Mouse (Mus musculus) ES-Bruce4 (cell line): Measurements from ENCODE around the gene Dirc2. TPM values are rescaled to one million over a fixed set of nuclear protein-coding genes. Genes with fewer than 3 reads are reported as not detected.

Experiments
- H3K27ac ChIP-seq: 2 replicates; pipeline ENCODE4 v1.5.1; 2012; ENCODE audit warnings: low read length, inconsistent platforms; ENCODE audit not compliant: insufficient read depth
- H3K27me3 ChIP-seq: 2 replicates; pipeline ENCODE4 v1.6.1; 2012; ENCODE audit warnings: mild to moderate bottlenecking, low read length, inconsistent platforms; ENCODE audit not compliant: control insufficient read depth, poor library complexity, insufficient read depth, severe bottlenecking
- H3K36me3 ChIP-seq: 2 replicates; pipeline ENCODE4 v1.6.1; 2012; ENCODE audit warnings: inconsistent platforms, mild to moderate bottlenecking, low read length, moderate library complexity; ENCODE audit not compliant: control insufficient read depth, poor library complexity, insufficient read depth, severe bottlenecking
- H3K4me1 ChIP-seq: one replicate; pipeline ENCODE4 v1.8.1; 2011; ENCODE audit warnings: low read length; ENCODE audit not compliant: control insufficient read depth, insufficient read depth
- H3K4me3 ChIP-seq: 2 replicates; pipeline ENCODE4 v1.5.1; 2011; ENCODE audit warnings: low read depth, mild to moderate bottlenecking, low read length
- H3K9ac ChIP-seq: 2 replicates; pipeline ENCODE4 v1.6.1; 2012; ENCODE audit warnings: low read depth, mild to moderate bottlenecking, inconsistent platforms; ENCODE audit not compliant: poor library complexity, severe bottlenecking
- H3K9me3 ChIP-seq: replicated peaks from 2 replicates; pipeline ENCODE4 v1.6.1; 2012; ENCODE audit warnings: mild to moderate bottlenecking, low read length, inconsistent platforms; ENCODE audit not compliant: control insufficient read depth, poor library complexity, insufficient read depth, severe bottlenecking
- CTCF ChIP-seq: IDR thresholded peaks from one replicate; pipeline ENCODE4 v1.8.1; 2011; ENCODE audit warnings: low read depth, low read length
- EP300 ChIP-seq: IDR thresholded peaks from 2 replicates; pipeline ENCODE4 v1.6.1; 2011; ENCODE audit warnings: low read depth, low read length; ENCODE audit not compliant: insufficient read depth
- POLR2A ChIP-seq: IDR thresholded peaks from one replicate; pipeline ENCODE4 v1.8.1; 2011; ENCODE audit warnings: low read length; ENCODE audit not compliant: insufficient read depth
- polyA plus RNA-seq: library from polyadenylated mRNA; stranded (reverse); fragments of >200 nt; gene quantifications from 2 replicates; pipeline ENCODE4 v1.2.4, GENCODE M21; 2011; ENCODE audit warnings: low read depth; ENCODE audit not compliant: missing spikeins, insufficient read depth, insufficient read length

Gene Dirc2
- polyA plus RNA-seq, 1 experiment = 18.5 TPM

GRCm38 (mm10) chr16:35726601-35727000 is 42.6 kb downstream of the Dirc2 start:
- Histone ChIP-seq H3K36me3 (no peaks in the 10 kb centered on the region), H3K4me3 (no peak overlapping the region), H3K27ac (no peak overlapping the region), H3K27me3 (no peaks in the 10 kb centered on the region), H3K9me3 (no peaks in the 10 kb centered on the region), H3K4me1 (no peaks in the 10 kb centered on the region), H3K9ac (no peak overlapping the region)
- TF ChIP-seq CTCF = no peak
- no peak for TF ChIP-seq POLR2A
- TF ChIP-seq EP300 = no peak

DNA sequence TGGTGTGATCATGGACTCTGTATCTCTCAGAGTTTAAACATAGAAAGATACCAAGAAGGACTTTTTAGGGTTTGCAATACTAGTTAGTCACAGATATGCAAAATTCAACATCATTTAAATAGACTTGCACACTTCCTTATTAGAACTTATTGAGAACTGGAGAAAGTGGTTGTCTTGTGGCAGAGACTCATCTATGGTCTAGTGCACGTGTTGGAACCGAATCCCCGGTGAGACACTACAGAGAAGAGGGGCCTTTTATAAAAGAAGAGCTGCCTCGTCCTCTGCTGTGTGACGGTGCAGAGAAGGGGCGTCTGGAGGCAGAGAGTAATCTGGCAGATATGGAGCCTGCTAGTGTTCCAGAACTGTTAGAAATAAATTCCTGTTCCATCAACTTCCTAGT is 44.6 kb downstream of the Dirc2 start:
- H3K9me3 ChIP-seq = no peaks in the 10 kb centered on the region
- H3K27ac ChIP-seq = no peak overlapping the region
- H3K36me3 ChIP-seq = no peaks in the 10 kb centered on the region
- H3K9ac ChIP-seq = no peak overlapping the region
- no peak overlapping the region for H3K4me3 ChIP-seq
- H3K4me1 ChIP-seq = no peaks in the 10 kb centered on the region
- H3K27me3 ChIP-seq = no peaks in the 10 kb centered on the region
- TF ChIP-seq POLR2A = no peak
- TF ChIP-seq EP300 = no peak
- no peak for TF ChIP-seq CTCF

DNA sequence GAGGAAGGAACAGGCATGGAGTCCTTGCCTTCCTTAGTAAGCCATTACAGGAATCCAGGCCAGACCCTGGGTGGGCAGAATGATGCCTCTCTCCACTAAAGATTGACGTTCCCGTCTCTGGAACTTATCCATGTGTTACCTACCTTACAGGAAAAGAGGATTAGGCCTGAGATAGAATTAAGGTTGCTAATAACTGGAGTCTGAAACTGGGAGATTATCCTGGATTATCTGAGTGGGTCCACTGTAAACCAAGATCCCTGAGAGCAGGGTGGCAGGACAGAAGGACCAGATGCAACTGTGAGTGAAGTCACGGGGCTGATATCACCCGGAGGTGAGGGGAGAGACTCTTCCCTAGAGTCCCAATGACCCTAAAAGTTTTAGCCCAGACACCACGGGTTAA is 51.4 kb downstream of the Dirc2 start:
- TF ChIP-seq EP300 = no peak
- TF ChIP-seq CTCF = no peak
- no peak for TF ChIP-seq POLR2A
- Histone ChIP-seq H3K9me3 (no peaks in the 10 kb centered on the region), H3K4me3 (no peak overlapping the region), H3K36me3 (no peaks in the 10 kb centered on the region; the same call in 1 of the 2 replicates), H3K9ac (no peak overlapping the region), H3K27me3 (no peaks in the 10 kb centered on the region), H3K4me1 (no peaks in the 10 kb centered on the region), H3K27ac (no peak overlapping the region)

GRCm38 (mm10) chr16:35716257-35716656 is 52.9 kb downstream of the Dirc2 start:
- TF ChIP-seq CTCF = peak; percentile 60
- no peak for TF ChIP-seq EP300
- no peak for TF ChIP-seq POLR2A
- no peaks in the 10 kb centered on the region for H3K27me3 ChIP-seq
- no peaks in the 10 kb centered on the region for H3K4me1 ChIP-seq
- no peak overlapping the region for H3K9ac ChIP-seq
- no peak overlapping the region for H3K27ac ChIP-seq
- H3K4me3 ChIP-seq = no peak overlapping the region
- no peaks in the 10 kb centered on the region for H3K9me3 ChIP-seq
- no peaks in the 10 kb centered on the region; the same call in 1 of the 2 replicates for H3K36me3 ChIP-seq

- Histone ChIP-seq H3K9me3 (no peaks in the 10 kb centered on the region), H3K36me3 (no peaks in the 10 kb centered on the region; the same call in 1 of the 2 replicates), H3K27ac (no peak overlapping the region), H3K27me3 (no peaks in the 10 kb centered on the region), H3K4me3 (no peak overlapping the region), H3K4me1 (no peaks in the 10 kb centered on the region), H3K9ac (no peak overlapping the region)
- no peak for TF ChIP-seq EP300
These were observed 53.4 kb downstream of the Dirc2 start for GRCm38 (mm10) chr16:35715771-35716170.

GRCm38 (mm10) chr16:35715350-35715749 is 53.8 kb downstream of the Dirc2 start:
- no peaks in the 10 kb centered on the region for H3K4me1 ChIP-seq
- TF ChIP-seq EP300 (no peak), CTCF (no peak), POLR2A (no peak)
- no peaks in the 10 kb centered on the region for H3K9me3 ChIP-seq
- H3K27me3 ChIP-seq = no peaks in the 10 kb centered on the region
- H3K9ac ChIP-seq = no peak overlapping the region
- H3K36me3 ChIP-seq = no peaks in the 10 kb centered on the region; the same call in 1 of the 2 replicates
- H3K4me3 ChIP-seq = no peak overlapping the region
- no peak overlapping the region for H3K27ac ChIP-seq
